ENCODE assay signal across 8 mouse cellular contexts in the genomic region with DNA sequence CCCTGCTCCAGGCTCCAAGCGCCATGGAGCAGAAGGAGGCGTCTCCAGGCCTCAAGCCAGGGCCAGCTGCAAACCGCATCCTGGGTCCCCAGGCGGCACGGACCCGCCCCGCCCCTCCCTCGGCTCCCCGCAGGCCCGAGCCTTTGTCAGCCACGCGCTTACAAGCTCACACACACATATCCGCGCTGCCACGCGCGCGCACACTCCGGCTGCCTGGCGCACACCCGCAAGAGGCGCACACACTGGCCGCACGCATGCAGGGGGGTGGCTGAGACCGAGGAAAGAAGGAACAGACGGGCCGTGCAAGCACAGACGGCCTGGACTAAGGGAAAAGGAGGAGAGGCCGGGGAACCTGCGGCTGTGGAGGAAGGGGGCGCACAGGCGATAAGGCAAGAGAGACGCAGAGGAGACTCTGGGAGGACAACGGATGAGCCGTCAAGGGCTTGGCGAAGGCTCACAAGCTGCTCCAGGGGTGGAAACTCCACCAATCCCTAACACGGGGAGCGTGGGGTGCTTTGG. TPM values are rescaled to one million over a fixed set of nuclear protein-coding genes. Genes with fewer than 3 reads are reported as not detected.
A peak's percentile ranks its signal among the peaks of the same experiment; 100 is the strongest.
DNase-seq lines count a peak whose midpoint lies in the region; ATAC-seq and TF ChIP-seq lines count a peak whose summit lies in the region.

No protein-coding gene starts in this region.

- intact Hi-C loops in gastrocnemius, adult 2 months (cut with DNase I) = loop anchor here (5.0 kb wide), 1 partner anchor 47 kb away; the partner anchor contains the start of gene Mybbp1a
- intact Hi-C loops in gastrocnemius, postnatal 36 days (cut with DNase I) = loop anchor here (2.0 kb wide), 1 partner anchor 74 kb away; no protein-coding TSS in a partner anchor

- H3K27ac ChIP-seq in gastrocnemius, adult 2 months = peak overlapping the region; percentile 88
- H3K27ac ChIP-seq in forebrain, postnatal 0 days (ENCODE audit: low read depth, low read length) = peak overlapping the region; percentile 88
- H3K27ac ChIP-seq in kidney, embryonic 15.5 days = no peak overlapping the region
- peak overlapping the region; percentile 89 for H3K27ac ChIP-seq in neural tube, embryonic 14.5 days (ENCODE audit: low read depth, low read length)

- H3K36me3 ChIP-seq in forebrain, postnatal 0 days (ENCODE audit: insufficient read depth) = no peaks in the 10 kb centered on the region
- no peaks in the 10 kb centered on the region for H3K36me3 ChIP-seq in kidney, embryonic 15.5 days
- no peaks in the 10 kb centered on the region for H3K36me3 ChIP-seq in neural tube, embryonic 14.5 days (ENCODE audit: control insufficient read depth, insufficient read depth, low read length)

- WGBS in forebrain, postnatal 0 days = 3% methylated on average over 38 of the region's 38 CpGs
- WGBS in kidney, embryonic 15.5 days = 1% methylated on average over 38 of the region's 38 CpGs
- under 1% methylated on average over 38 of the region's 38 CpGs for WGBS in neural tube, embryonic 14.5 days

- H3K9me3 ChIP-seq in forebrain, postnatal 0 days (ENCODE audit: low read length) = no peaks in the 10 kb centered on the region
- no peaks in the 10 kb centered on the region for H3K9me3 ChIP-seq in kidney, embryonic 15.5 days (replicated peaks)
- H3K9me3 ChIP-seq in neural tube, embryonic 14.5 days (ENCODE audit: control insufficient read depth, low read length) = no peaks in the 10 kb centered on the region

- H3K9ac ChIP-seq in forebrain, postnatal 0 days = peak overlapping the region; percentile 80
- peak overlapping the region; percentile 53 for H3K9ac ChIP-seq in kidney, embryonic 15.5 days
- H3K9ac ChIP-seq in neural tube, embryonic 14.5 days (replicated peaks; ENCODE audit: low read depth, low read length) = peak overlapping the region; percentile 95

- peak; percentile 70 for DNase-seq in gastrocnemius, adult 2 months
- DNase-seq in gastrocnemius, postnatal 36 days = no peak
- DNase-seq in brain, adult 2 months (ENCODE audit: low read depth, low spot score) = peak; percentile 93
- DNase-seq in forebrain, postnatal 0 days = peak; percentile 90
- DNase-seq in liver = peak; percentile 45

- TF ChIP-seq CTCF in gastrocnemius, adult 2 months (IDR thresholded peaks at IDR 0.05) = no peak
- TF ChIP-seq CTCF in forebrain, postnatal 0 days (IDR thresholded peaks at IDR 0.05; ENCODE audit: low read depth) = peak; percentile 47

- peak; percentile 81 for ATAC-seq in forebrain, postnatal 0 days
- no peak for ATAC-seq in kidney, embryonic 15.5 days (replicated peaks; ENCODE audit: low FRiP score)
- peak; percentile 85 for ATAC-seq in neural tube, embryonic 14.5 days (ENCODE audit: low read depth)
- no peak for ATAC-seq in megakaryocyte-erythroid progenitor cell, adult 5-6 weeks (replicated peaks; ENCODE audit: low FRiP score, low TSS enrichment, poor library complexity, severe bottlenecking)

- H3K4me3 ChIP-seq in gastrocnemius, adult 2 months = peak overlapping the region; percentile 86
- H3K4me3 ChIP-seq in forebrain, postnatal 0 days (ENCODE audit: low read depth, low read length) = peak overlapping the region; percentile 78
- peak overlapping the region; percentile 68 for H3K4me3 ChIP-seq in kidney, embryonic 15.5 days (replicated peaks)
- peak overlapping the region; percentile 73 for H3K4me3 ChIP-seq in neural tube, embryonic 14.5 days (ENCODE audit: low read depth, low read length)

- peak overlapping the region; percentile 84 for H3K4me2 ChIP-seq in forebrain, postnatal 0 days (ENCODE audit: low read depth)
- peak overlapping the region; percentile 99 for H3K4me2 ChIP-seq in kidney, embryonic 15.5 days
- H3K4me2 ChIP-seq in neural tube, embryonic 14.5 days (ENCODE audit: low read depth, low read length) = peak overlapping the region; percentile 76

- peaks cover 23% of the 10 kb centered on the region for H3K4me1 ChIP-seq in forebrain, postnatal 0 days (ENCODE audit: insufficient read depth)
- H3K4me1 ChIP-seq in kidney, embryonic 15.5 days = peaks cover 37% of the 10 kb centered on the region
- H3K4me1 ChIP-seq in neural tube, embryonic 14.5 days (ENCODE audit: control insufficient read depth, insufficient read depth, low read length) = peaks cover 18% of the 10 kb centered on the region

- H3K27me3 ChIP-seq in forebrain, postnatal 0 days (ENCODE audit: insufficient read depth, low read length) = no peaks in the 10 kb centered on the region
- H3K27me3 ChIP-seq in kidney, embryonic 15.5 days = peaks cover 49% of the 10 kb centered on the region
- H3K27me3 ChIP-seq in neural tube, embryonic 14.5 days (ENCODE audit: control insufficient read depth, insufficient read depth, low read length) = no peaks in the 10 kb centered on the region

RNA-seq across cellular contexts. Expression of gene Spns2, which starts 0.9 kb away (rescaled TPM):
- total RNA-seq in gastrocnemius, adult 2 months (2021) = 10 to 100 TPM; 15.7 to 65.1 TPM
- 10 to 100 TPM; 21.3 to 25.1 TPM for total RNA-seq in gastrocnemius, postnatal 36 days (2021)
- 38.8 and 40.1 TPM in 2 replicates for total RNA-seq in forebrain, postnatal 0 days (2014; rRNA removed)
- polyA plus RNA-seq in forebrain, postnatal 0 days (2015; fragmentation: Nextera tagmentation; extraction: Ambion mirVana) = 6.5 and 6.7 TPM in 2 replicates
- 2.9 and 3.4 TPM in 2 replicates for polyA plus RNA-seq in kidney, embryonic 15.5 days (2015; fragmentation: Nextera tagmentation; extraction: Ambion mirVana)
- 12.1 and 15.1 TPM in 2 replicates for polyA plus RNA-seq in neural tube, embryonic 14.5 days (2014; fragmentation: Nextera tagmentation; extraction: Ambion mirVana)
- 38.3 and 46.8 TPM in 2 replicates for total RNA-seq in megakaryocyte-erythroid progenitor cell, adult 5-6 weeks (2014; fragmentation: Nextera tagmentation)
- total RNA-seq in megakaryocyte-erythroid progenitor cell, adult 5-6 weeks (2017) = 16.0 and 23.3 TPM in 2 replicates

RNA-seq across cellular contexts. Expression of gene Mybbp1a, which starts 47.7 kb away (rescaled TPM):
- total RNA-seq in gastrocnemius, adult 2 months (2021) = 10 to 100 TPM; 60.2 to 60.9 TPM
- 10 to 100 TPM; 48.6 to 58.9 TPM for total RNA-seq in gastrocnemius, postnatal 36 days (2021)
- total RNA-seq in forebrain, postnatal 0 days (2014; rRNA removed) = 36.9 and 38.0 TPM in 2 replicates
- 50.0 and 52.4 TPM in 2 replicates for polyA plus RNA-seq in forebrain, postnatal 0 days (2015; fragmentation: Nextera tagmentation; extraction: Ambion mirVana)
- polyA plus RNA-seq in kidney, embryonic 15.5 days (2015; fragmentation: Nextera tagmentation; extraction: Ambion mirVana) = 162 and 184 TPM in 2 replicates
- 55.1 and 63.5 TPM in 2 replicates for polyA plus RNA-seq in neural tube, embryonic 14.5 days (2014; fragmentation: Nextera tagmentation; extraction: Ambion mirVana)
- total RNA-seq in megakaryocyte-erythroid progenitor cell, adult 5-6 weeks (2014; fragmentation: Nextera tagmentation) = 215 and 248 TPM in 2 replicates
- 185 and 248 TPM in 2 replicates for total RNA-seq in megakaryocyte-erythroid progenitor cell, adult 5-6 weeks (2017)

RNA-seq across cellular contexts. Expression of gene Ggt6, which starts 53.5 kb away (rescaled TPM):
- 1 to 10 TPM in 1 of 2 experiments, under 1 TPM in 1; 0.67 to 5.5 TPM for total RNA-seq in gastrocnemius, adult 2 months (2021)
- total RNA-seq in gastrocnemius, postnatal 36 days (2021) = 1 to 10 TPM in 1 of 2 experiments, under 1 TPM in 1; 0.28 to 1.0 TPM
- total RNA-seq in forebrain, postnatal 0 days (2014; rRNA removed) = not detected in 2 replicates
- not detected in 2 replicates for polyA plus RNA-seq in forebrain, postnatal 0 days (2015; fragmentation: Nextera tagmentation; extraction: Ambion mirVana)
- 0.87 and 0.95 TPM in 2 replicates for polyA plus RNA-seq in kidney, embryonic 15.5 days (2015; fragmentation: Nextera tagmentation; extraction: Ambion mirVana)
- polyA plus RNA-seq in neural tube, embryonic 14.5 days (2014; fragmentation: Nextera tagmentation; extraction: Ambion mirVana) = not detected in 2 replicates
- total RNA-seq in megakaryocyte-erythroid progenitor cell, adult 5-6 weeks (2014; fragmentation: Nextera tagmentation) = not detected in 2 replicates
- total RNA-seq in megakaryocyte-erythroid progenitor cell, adult 5-6 weeks (2017) = not detected in 2 replicates

Comparison
In these comparisons a context has a peak if more than half of its experiments do, and no peak if none do; other contexts are left out.
1. DNase-seq: peak in gastrocnemius, adult 2 months (single experiment), brain, adult 2 months (single experiment), forebrain, postnatal 0 days (single experiment) and liver (single experiment); none in gastrocnemius, postnatal 36 days (0 of 2).
2. ATAC-seq: peak in forebrain, postnatal 0 days (single experiment) and neural tube, embryonic 14.5 days (single experiment); none in kidney, embryonic 15.5 days (single experiment) and megakaryocyte-erythroid progenitor cell, adult 5-6 weeks (single experiment).
3. Peak in every context shown above with its lines, with median percentiles within 50 percentile points of each other: H3K4me3 ChIP-seq, H3K4me2 ChIP-seq and H3K9ac ChIP-seq.